Mouse (Mus musculus) testis, adult 2 months (tissue): ENCODE results near the gene H3f3a.

Experiments used
- CTCF ChIP-seq: fragments of 200-500 bp; IDR thresholded peaks from 2 replicates; pipeline ENCODE4 v1.5.1; 2012; ENCODE audit warnings: low read depth, mild to moderate bottlenecking, inconsistent platforms, low read length, moderate library complexity; ENCODE audit not compliant: control insufficient read depth, insufficient read depth, insufficient replicate concordance
- POLR2A ChIP-seq: fragments of 200-500 bp; IDR thresholded peaks from 2 replicates; pipeline ENCODE4 v1.6.1; 2012; ENCODE audit warnings: low read depth, mild to moderate bottlenecking, inconsistent platforms, low read length, moderate library complexity; ENCODE audit not compliant: control insufficient read depth

GRCm38 (mm10) chr1:180813409-180813884 lies 296 bp downstream of the H3f3a start:
- TF ChIP-seq POLR2A, result peak; percentile 96
- TF ChIP-seq CTCF, result no peak
